8 mouse cellular contexts compared by ENCODE assay signal in genomic region chr1:133182016-133182705, GRCm38 (mm10). TPM values are rescaled to one million over a fixed set of nuclear protein-coding genes. Genes with fewer than 3 reads are reported as not detected.
DNase-seq lines count a peak whose midpoint lies in the region; ATAC-seq and TF ChIP-seq lines count a peak whose summit lies in the region.

No protein-coding gene starts in this region.

- H3K27me3 ChIP-seq in embryonic facial prominence, embryonic 15.5 days = peaks cover 22% of the 10 kb centered on the region
- H3K27me3 ChIP-seq in heart, embryonic 15.5 days = peaks cover 18% of the 10 kb centered on the region
- peaks cover 23% of the 10 kb centered on the region for H3K27me3 ChIP-seq in lung, embryonic 14.5 days (ENCODE audit: insufficient read depth, low read length)

- H3K9me3 ChIP-seq in embryonic facial prominence, embryonic 15.5 days (replicated peaks) = no peaks in the 10 kb centered on the region
- no peaks in the 10 kb centered on the region for H3K9me3 ChIP-seq in heart, embryonic 15.5 days (replicated peaks)
- no peaks in the 10 kb centered on the region for H3K9me3 ChIP-seq in lung, embryonic 14.5 days (ENCODE audit: low read depth, low read length)

- TF ChIP-seq CTCF in layer of hippocampus, adult 2 months (conservative IDR thresholded peaks at IDR 0.05) = peak; percentile 53
- TF ChIP-seq CTCF in lung, embryonic 14.5 days (IDR thresholded peaks at IDR 0.05; ENCODE audit: low read depth) = peak; percentile 30; the same call in 1 of the 2 replicates

- peaks cover 38% of the 10 kb centered on the region for H3K4me1 ChIP-seq in embryonic facial prominence, embryonic 15.5 days
- peaks cover 20% of the 10 kb centered on the region for H3K4me1 ChIP-seq in heart, embryonic 15.5 days (replicated peaks)
- H3K4me1 ChIP-seq in lung, embryonic 14.5 days (ENCODE audit: insufficient read depth) = no peaks in the 10 kb centered on the region; the same call in 1 of the 2 replicates

- H3K4me3 ChIP-seq in embryonic facial prominence, embryonic 15.5 days (replicated peaks) = peak overlapping the region; percentile 45
- H3K4me3 ChIP-seq in heart, embryonic 15.5 days = peak overlapping the region; percentile 51
- peak overlapping the region; percentile 87 for H3K4me3 ChIP-seq in layer of hippocampus, adult 2 months
- peak overlapping the region; percentile 42 for H3K4me3 ChIP-seq in lung, embryonic 14.5 days (ENCODE audit: low read depth, low read length)

- WGBS in embryonic facial prominence, embryonic 15.5 days = 1% methylated on average over 23 of the region's 25 CpGs
- under 1% methylated on average over 23 of the region's 25 CpGs for WGBS in heart, embryonic 15.5 days
- under 1% methylated on average over 25 of the region's 25 CpGs for WGBS in lung, embryonic 14.5 days

- peak; percentile 60; the same call in 1 of the 2 replicates for ATAC-seq in embryonic facial prominence, embryonic 15.5 days (ENCODE audit: insufficient number of reproducible peaks, low FRiP score, low TSS enrichment, low read depth)
- ATAC-seq in heart, embryonic 15.5 days (replicated peaks; ENCODE audit: insufficient number of reproducible peaks, insufficient read depth, low FRiP score, low read depth) = peak; percentile 19; the same call in 1 of the 2 replicates
- ATAC-seq in lung, embryonic 14.5 days (ENCODE audit: insufficient read depth) = peak; percentile 59

- H3K4me2 ChIP-seq in embryonic facial prominence, embryonic 15.5 days (replicated peaks) = peak overlapping the region; percentile 92
- H3K4me2 ChIP-seq in heart, embryonic 15.5 days = peak overlapping the region; percentile 87
- peak overlapping the region; percentile 79 for H3K4me2 ChIP-seq in lung, embryonic 14.5 days

- H3K9ac ChIP-seq in embryonic facial prominence, embryonic 15.5 days = no peak overlapping the region
- H3K9ac ChIP-seq in heart, embryonic 15.5 days = peak overlapping the region; percentile 48
- peak overlapping the region; percentile 27 for H3K9ac ChIP-seq in lung, embryonic 14.5 days

- H3K27ac ChIP-seq in embryonic facial prominence, embryonic 15.5 days (replicated peaks) = no peak overlapping the region
- H3K27ac ChIP-seq in heart, embryonic 15.5 days = peak overlapping the region; percentile 31; the same call in 1 of the 2 replicates
- H3K27ac ChIP-seq in layer of hippocampus, adult 2 months = peak overlapping the region; percentile 92
- H3K27ac ChIP-seq in lung, embryonic 14.5 days (ENCODE audit: low read depth) = no peak overlapping the region

- no peaks in the 10 kb centered on the region for H3K36me3 ChIP-seq in embryonic facial prominence, embryonic 15.5 days
- H3K36me3 ChIP-seq in heart, embryonic 15.5 days = no peaks in the 10 kb centered on the region
- H3K36me3 ChIP-seq in lung, embryonic 14.5 days (ENCODE audit: insufficient read depth) = no peaks in the 10 kb centered on the region

- peak; percentile 51 for DNase-seq in ovary, postnatal 36 days (ENCODE audit: low spot score)
- no peak for DNase-seq in ovary, postnatal 10 days (ENCODE audit: low spot score)
- peak in 1 of 2 experiments; percentile 46 for DNase-seq in layer of hippocampus, adult 2 months (ENCODE audit: low spot score in 2 of 2)
- DNase-seq in lung, embryonic 14.5 days = peak; percentile 63
- DNase-seq in retina, embryonic 14.5 days (ENCODE audit: low spot score) = peak; percentile 76
- no peak for DNase-seq in spleen, postnatal 14 days (ENCODE audit: low spot score in 2 of 2)

RNA-seq across cellular contexts. Expression of gene Plekha6, which starts 18.2 kb away (rescaled TPM):
- 7.2 and 7.8 TPM in 2 replicates for polyA plus RNA-seq in embryonic facial prominence, embryonic 15.5 days (2015; fragmentation: Nextera tagmentation; extraction: Ambion mirVana)
- polyA plus RNA-seq in heart, embryonic 15.5 days (2015; fragmentation: Nextera tagmentation; extraction: Ambion mirVana) = 12.2 and 13.8 TPM in 2 replicates
- total RNA-seq in layer of hippocampus, adult 2 months (2021) = 10 to 100 TPM; 47.6 to 55.0 TPM
- 6.7 and 10.2 TPM in 2 replicates for polyA plus RNA-seq in lung, embryonic 14.5 days (2014; fragmentation: Nextera tagmentation; extraction: Ambion mirVana)

RNA-seq across cellular contexts. Expression of gene Ppp1r15b, which starts 51.2 kb away (rescaled TPM):
- polyA plus RNA-seq in embryonic facial prominence, embryonic 15.5 days (2015; fragmentation: Nextera tagmentation; extraction: Ambion mirVana) = 34.8 and 35.6 TPM in 2 replicates
- polyA plus RNA-seq in heart, embryonic 15.5 days (2015; fragmentation: Nextera tagmentation; extraction: Ambion mirVana) = 20.2 and 24.3 TPM in 2 replicates
- 10 to 100 TPM; 38.5 to 39.8 TPM for total RNA-seq in layer of hippocampus, adult 2 months (2021)
- polyA plus RNA-seq in lung, embryonic 14.5 days (2014; fragmentation: Nextera tagmentation; extraction: Ambion mirVana) = 51.4 and 54.3 TPM in 2 replicates

Comparison
In these comparisons a context has a peak if more than half of its experiments do, and no peak if none do; other contexts are left out.
1. DNase-seq: peak in ovary, postnatal 36 days (single experiment), lung, embryonic 14.5 days (single experiment) and retina, embryonic 14.5 days (single experiment); none in ovary, postnatal 10 days (single experiment) and spleen, postnatal 14 days (0 of 2).
2. H3K27ac ChIP-seq: peak in heart, embryonic 15.5 days (single experiment) and layer of hippocampus, adult 2 months (single experiment); none in embryonic facial prominence, embryonic 15.5 days (single experiment) and lung, embryonic 14.5 days (single experiment).
3. Peak in every context shown above with its lines, with median percentiles within 50 percentile points of each other: ATAC-seq, H3K4me2 ChIP-seq and H3K4me3 ChIP-seq.